Mouse (Mus musculus) cerebellum, adult 2 months (tissue): Measurements from ENCODE around the gene Rpl36. TPM values are rescaled to one million over a fixed set of nuclear protein-coding genes. Genes with fewer than 3 reads are reported as not detected.

ENCODE experiments used
- DNase-seq, 2 experiments: peaks; one replicate each; pipeline ENCODE4 v3.0.0; 2021
- H3K27ac ChIP-seq: fragments of 200-500 bp; 2 replicates; pipeline ENCODE4 v1.5.1; 2012; ENCODE audit warnings: low read length, control low read depth, inconsistent platforms; ENCODE audit not compliant: insufficient read depth
- H3K27me3 ChIP-seq: fragments of 200-500 bp; 2 replicates; pipeline ENCODE4 v1.6.1; 2012; ENCODE audit warnings: inconsistent platforms, mild to moderate bottlenecking, low read length, moderate library complexity; ENCODE audit not compliant: control insufficient read depth, insufficient read depth
- H3K4me1 ChIP-seq: fragments of 200-500 bp; 2 replicates; pipeline ENCODE4 v1.6.1; 2011; ENCODE audit warnings: low read length; ENCODE audit not compliant: control insufficient read depth, insufficient read depth
- H3K4me3 ChIP-seq: fragments of 200-500 bp; replicated peaks from 2 replicates; pipeline ENCODE3; 2011; ENCODE audit warnings: mild to moderate bottlenecking, low read depth, low read length, control low read depth; ENCODE audit not compliant: insufficient read depth
- CTCF ChIP-seq: fragments of 200-500 bp; IDR thresholded peaks from 2 replicates; pipeline ENCODE4 v1.5.1; 2011; ENCODE audit warnings: low read depth, mild to moderate bottlenecking, control low read depth, low read length, moderate library complexity, borderline replicate concordance; ENCODE audit not compliant: insufficient read depth
- POLR2A ChIP-seq: fragments of 200-500 bp; IDR thresholded peaks from 2 replicates; pipeline ENCODE4 v1.6.1; 2011; ENCODE audit warnings: low read length, control low read depth, borderline replicate concordance; ENCODE audit not compliant: insufficient read depth
- WGBS: fragments of 180-500 bp; shearing (Covaris S2); methylation state at CpG from one replicate; pipeline ENCODE4 v1.1.7; 2018; 5-methylcytosine and 5-hydroxymethylcytosine counted together
- polyA plus RNA-seq: library from polyadenylated mRNA; depleted of rRNA; stranded (reverse); fragments of >200 nt; gene quantifications from 2 replicates; pipeline ENCODE4 v1.2.3, GENCODE M21; 2012; rRNA removed

Gene Rpl36
- polyA plus RNA-seq, 1 experiment, result 1,004 TPM

- Histone ChIP-seq H3K27me3 (no peaks in the 10 kb centered on the region; the same call in 1 of the 2 replicates), H3K4me1 (no peaks in the 10 kb centered on the region), H3K27ac (no peak overlapping the region), H3K4me3 (no peak overlapping the region)
- no peak for DNase-seq
- TF ChIP-seq CTCF (no peak), POLR2A (no peak)
- 74% methylated on average over 6 of the region's 6 CpGs for WGBS
These were observed 20.8 kb downstream of the Rpl36 start for GRCm38 (mm10) chr17:56634023-56634422.

- H3K4me1 ChIP-seq, result no peaks in the 10 kb centered on the region
- TF ChIP-seq POLR2A (no peak), CTCF (no peak)
- WGBS, result 82% methylated on average over 4 of the region's 4 CpGs
- DNase-seq, result no peak
- H3K4me3 ChIP-seq, result no peak overlapping the region
- no peaks in the 10 kb centered on the region; the same call in 1 of the 2 replicates for H3K27me3 ChIP-seq
- no peak overlapping the region for H3K27ac ChIP-seq
These were observed 30.0 kb downstream of the Rpl36 start for GRCm38 (mm10) chr17:56643237-56643636.

GRCm38 (mm10) chr17:56647546-56647945 is 34.3 kb downstream of the Rpl36 start:
- Histone ChIP-seq H3K27ac (no peak overlapping the region), H3K4me3 (no peak overlapping the region), H3K4me1 (no peaks in the 10 kb centered on the region), H3K27me3 (no peaks in the 10 kb centered on the region)
- no peak for DNase-seq
- TF ChIP-seq CTCF, result no peak
- no peak for TF ChIP-seq POLR2A
- WGBS, result 62% methylated on average over 12 of the region's 13 CpGs

GRCm38 (mm10) chr17:56651801-56652200 is 38.6 kb downstream of the Rpl36 start:
- TF ChIP-seq CTCF, result no peak
- no peak for TF ChIP-seq POLR2A
- no peak overlapping the region for H3K27ac ChIP-seq
- WGBS, result 28% methylated on average over 10 of the region's 10 CpGs
- H3K4me3 ChIP-seq, result no peak overlapping the region
- H3K4me1 ChIP-seq, result no peaks in the 10 kb centered on the region
- no peak for DNase-seq
- no peaks in the 10 kb centered on the region for H3K27me3 ChIP-seq

DNA sequence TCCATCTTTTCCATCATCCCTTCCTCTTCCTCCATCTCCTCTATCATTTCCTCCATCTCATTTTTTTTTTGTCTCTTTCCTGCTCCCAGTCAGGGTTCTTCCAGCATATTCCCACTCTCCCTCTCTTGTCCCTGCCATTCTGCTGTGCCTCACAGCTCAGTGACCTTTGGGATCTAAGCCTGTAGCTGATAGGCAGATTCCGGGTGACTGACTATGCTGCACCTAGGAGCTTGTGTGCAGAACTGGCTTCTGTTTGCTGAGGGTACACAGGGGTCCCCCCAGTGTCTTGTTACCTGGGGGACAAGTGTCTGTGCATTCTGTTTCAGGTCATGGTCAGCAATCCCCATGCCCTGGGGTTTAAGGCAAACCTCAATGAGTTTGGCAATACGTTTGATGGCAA is 41.6 kb downstream of the Rpl36 start:
- Histone ChIP-seq H3K27me3 (no peaks in the 10 kb centered on the region), H3K4me1 (no peaks in the 10 kb centered on the region), H3K4me3 (no peak overlapping the region), H3K27ac (no peak overlapping the region)
- TF ChIP-seq CTCF (no peak), POLR2A (no peak)
- 77% methylated on average over 2 of the region's 2 CpGs for WGBS
- no peak for DNase-seq

DNA sequence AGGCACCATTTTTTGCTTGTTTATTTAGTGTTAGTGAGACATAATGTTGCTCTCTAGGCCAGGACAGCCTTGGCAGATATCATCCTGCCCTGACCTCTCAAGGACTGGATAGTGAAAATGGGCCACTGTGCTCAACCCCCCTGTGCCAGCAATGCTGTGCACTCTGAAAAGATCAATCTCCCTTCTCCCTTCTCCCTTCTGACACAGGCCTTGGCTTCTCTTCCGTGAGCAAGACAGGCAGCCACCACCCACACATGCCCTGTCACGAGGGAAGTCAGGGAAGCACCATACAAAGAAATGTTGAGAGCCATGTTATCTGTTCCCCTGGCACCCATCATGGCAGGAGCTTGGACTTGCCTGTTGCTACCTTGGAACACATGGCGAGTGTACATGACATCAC is 42.1 kb downstream of the Rpl36 start:
- Histone ChIP-seq H3K27ac (no peak overlapping the region), H3K4me3 (no peak overlapping the region), H3K4me1 (no peaks in the 10 kb centered on the region), H3K27me3 (no peaks in the 10 kb centered on the region)
- TF ChIP-seq CTCF, result no peak
- no peak for TF ChIP-seq POLR2A
- WGBS, result 69% methylated on average over 3 of the region's 3 CpGs
- no peak for DNase-seq

- 72% methylated on average over 6 of the region's 6 CpGs for WGBS
- no peak for TF ChIP-seq CTCF
- TF ChIP-seq POLR2A, result no peak
These were observed 43.0 kb downstream of the Rpl36 start for GRCm38 (mm10) chr17:56656171-56656570.

GRCm38 (mm10) chr17:56663659-56664058 is 50.4 kb downstream of the Rpl36 start:
- 49% methylated on average over 3 of the region's 3 CpGs for WGBS
- Histone ChIP-seq H3K27ac (no peak overlapping the region), H3K4me3 (no peak overlapping the region), H3K27me3 (no peaks in the 10 kb centered on the region), H3K4me1 (no peaks in the 10 kb centered on the region)
- no peak for TF ChIP-seq CTCF
- TF ChIP-seq POLR2A, result no peak
- no peak for DNase-seq

More at GRCm38 (mm10) chr17:56656171-56656570, 43.0 kb downstream of the Rpl36 start:
- H3K4me3 ChIP-seq, result no peak overlapping the region
- no peak for DNase-seq
- no peak overlapping the region for H3K27ac ChIP-seq
- H3K27me3 ChIP-seq, result no peaks in the 10 kb centered on the region
- H3K4me1 ChIP-seq, result no peaks in the 10 kb centered on the region

Other genes starting within 250 kb of the Rpl36 start
- 478 and 518 TPM in 2 replicates for gene Ptprs, start 136.9 kb upstream of the Rpl36 start, polyA plus RNA-seq
- gene Znrf4, start 101.0 kb upstream of the Rpl36 start, polyA plus RNA-seq, result not detected in 2 replicates
- gene Gm20219, start 59.0 kb upstream of the Rpl36 start, polyA plus RNA-seq, result 7.2 and 7.8 TPM in 2 replicates
- 137 and 143 TPM in 2 replicates for gene Safb2, start 28.8 kb upstream of the Rpl36 start, polyA plus RNA-seq
- gene Safb, start 28.6 kb upstream of the Rpl36 start, polyA plus RNA-seq, result 139 and 141 TPM in 2 replicates
- gene 2410015M20Rik, start 3.6 kb upstream of the Rpl36 start, polyA plus RNA-seq, result 154 and 169 TPM in 2 replicates
- 86.0 and 88.7 TPM in 2 replicates for gene Lonp1, start 13.5 kb downstream of the Rpl36 start, polyA plus RNA-seq
- 1.2 and 1.4 TPM in 2 replicates for gene Catsperd, start 14.7 kb downstream of the Rpl36 start, polyA plus RNA-seq
- 122 and 125 TPM in 2 replicates for gene Ranbp3, start 59.9 kb downstream of the Rpl36 start, polyA plus RNA-seq
- gene Ndufa11, start 104.4 kb downstream of the Rpl36 start, polyA plus RNA-seq, result 518 and 557 TPM in 2 replicates
- gene Vmac, start 104.6 kb downstream of the Rpl36 start, polyA plus RNA-seq, result 17.0 and 18.2 TPM in 2 replicates
- gene Nrtn, start 144.1 kb downstream of the Rpl36 start, polyA plus RNA-seq, result 7.2 and 9.3 TPM in 2 replicates
- 168 and 169 TPM in 2 replicates for gene Dus3l, start 151.3 kb downstream of the Rpl36 start, polyA plus RNA-seq
- 3.0 and 3.5 TPM in 2 replicates for gene Prr22, start 156.8 kb downstream of the Rpl36 start, polyA plus RNA-seq
- 3.1 and 3.6 TPM in 2 replicates for gene Rfx2, start 217.6 kb downstream of the Rpl36 start, polyA plus RNA-seq